Mouse (Mus musculus): ENCODE results near the gene Gna12. TPM values are rescaled to one million over a fixed set of nuclear protein-coding genes. Genes with fewer than 3 reads are reported as not detected.

Gna12 gene
- polyA plus RNA-seq, 1 experiment, result 42.1 TPM

DNA sequence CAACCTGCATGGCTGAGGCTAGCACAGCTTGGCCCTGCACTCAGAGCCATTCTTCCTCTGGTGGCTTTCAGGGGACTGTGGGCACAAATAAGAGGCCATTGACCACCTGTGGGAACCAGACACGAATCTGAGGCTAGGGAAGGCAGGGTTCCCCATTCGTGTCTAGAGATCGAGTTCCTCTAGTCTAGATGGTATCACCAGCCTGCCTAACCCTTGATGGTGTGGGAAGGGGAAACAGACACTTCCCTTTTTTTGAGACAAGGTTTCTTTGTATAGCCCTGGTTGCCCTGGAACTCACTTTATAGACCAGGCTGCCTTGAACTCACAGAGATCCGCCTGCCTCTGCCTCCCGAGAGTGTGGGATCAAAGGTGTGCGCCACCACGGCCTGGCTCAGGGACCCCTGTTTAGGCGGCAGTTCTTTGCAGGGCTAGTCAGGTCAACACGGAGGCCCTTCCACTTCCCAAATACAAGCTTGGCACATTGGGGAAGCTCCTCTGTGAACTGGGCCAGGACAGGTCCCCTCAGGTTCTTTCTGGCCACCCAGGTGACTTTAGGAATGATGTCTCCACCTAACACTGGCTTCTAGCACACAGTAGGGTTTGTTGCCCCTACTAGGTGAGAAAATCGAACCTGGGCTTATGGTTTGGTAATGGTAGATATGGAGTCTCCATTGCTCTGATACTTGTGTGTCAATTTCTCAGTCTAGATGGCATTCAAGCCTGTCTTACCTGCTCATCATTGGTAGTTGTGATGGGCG lies 99.0 kb downstream of the Gna12 start:
- H3K79me2 ChIP-seq (ENCODE audit: control insufficient read depth, insufficient read depth), result no peaks in the 10 kb centered on the region
- no peak for TF ChIP-seq CEBPB (IDR thresholded peaks at IDR 0.05; ENCODE audit: low read depth)
- TF ChIP-seq MYOG (IDR thresholded peaks at IDR 0.05; ENCODE audit: control insufficient read depth, extremely low read depth, insufficient read length), result no peak
- no peak for TF ChIP-seq CTCF (IDR thresholded peaks at IDR 0.05; ENCODE audit: control insufficient read depth, insufficient read depth, insufficient read length)
- no peak for TF ChIP-seq USF1 (IDR thresholded peaks at IDR 0.05; ENCODE audit: low read depth)
- TF ChIP-seq MYOD1 (IDR thresholded peaks at IDR 0.05; ENCODE audit: control insufficient read depth, insufficient read length, low read depth), result no peak
- TF ChIP-seq FOSL1 (IDR thresholded peaks at IDR 0.05; ENCODE audit: insufficient read depth, low read length, poor library complexity, severe bottlenecking), result no peak
- no peaks in the 10 kb centered on the region for H3K79me3 ChIP-seq (ENCODE audit: low read depth)
- H3K27me3 ChIP-seq (ENCODE audit: control insufficient read depth, insufficient read depth, insufficient read length), result peaks cover 13% of the 10 kb centered on the region
- H3K36me3 ChIP-seq (ENCODE audit: control insufficient read depth, insufficient read depth), result no peaks in the 10 kb centered on the region
- no peak overlapping the region for H3K4me3 ChIP-seq (ENCODE audit: insufficient read depth, poor library complexity, severe bottlenecking)
- H3ac ChIP-seq (ENCODE audit: control insufficient read depth, insufficient read length, low read depth), result no peak overlapping the region

DNA sequence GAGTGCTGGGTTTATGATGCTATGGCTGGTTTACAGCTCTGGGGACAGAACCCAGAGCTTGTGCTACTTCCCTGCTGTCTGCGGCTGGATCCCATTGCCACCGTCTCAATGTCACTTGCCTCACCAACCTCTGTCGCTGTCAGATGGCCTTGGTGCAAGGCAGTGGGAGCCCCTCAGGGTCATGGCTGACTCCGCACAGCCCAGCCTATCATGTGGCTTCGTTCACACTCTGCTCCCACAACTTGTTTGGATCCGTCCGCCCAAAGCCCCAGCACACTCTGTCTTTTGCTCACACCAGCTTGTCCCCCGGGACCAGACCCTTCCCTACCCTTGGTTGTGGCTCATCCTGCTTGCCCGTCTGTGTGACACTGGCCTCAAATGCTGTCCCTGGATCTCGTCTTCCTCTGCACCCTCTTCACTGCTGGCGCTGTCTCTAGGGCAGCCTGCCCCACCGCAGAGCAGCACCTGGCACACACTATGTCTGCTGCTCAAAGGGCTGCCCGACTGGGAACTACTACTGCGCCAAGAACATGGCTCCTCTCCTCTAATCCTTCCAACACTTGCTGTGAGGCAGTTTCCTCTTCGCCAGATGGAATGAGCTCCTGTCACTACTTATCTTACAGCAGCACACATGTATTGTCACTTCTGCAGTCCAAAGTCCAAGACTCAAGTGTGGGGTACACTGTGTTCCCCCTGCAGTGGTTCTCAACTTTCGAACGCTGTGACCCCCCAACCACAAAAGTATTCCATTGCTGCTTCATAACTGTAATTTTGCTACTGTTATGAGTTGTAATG lies 103.1 kb downstream of the Gna12 start:
- Histone ChIP-seq H3ac (ENCODE audit: control insufficient read depth, insufficient read length, low read depth) (no peak overlapping the region), H3K79me2 (ENCODE audit: control insufficient read depth, insufficient read depth) (no peaks in the 10 kb centered on the region), H3K36me3 (ENCODE audit: control insufficient read depth, insufficient read depth) (no peaks in the 10 kb centered on the region), H3K27me3 (ENCODE audit: control insufficient read depth, insufficient read depth, insufficient read length) (peaks cover 15% of the 10 kb centered on the region), H3K4me3 (ENCODE audit: insufficient read depth, poor library complexity, severe bottlenecking) (no peak overlapping the region), H3K79me3 (ENCODE audit: low read depth) (no peaks in the 10 kb centered on the region)
- TF ChIP-seq USF1 (IDR thresholded peaks at IDR 0.05; ENCODE audit: low read depth) (no peak), MAX (IDR thresholded peaks at IDR 0.05) (no peak), MYOD1 (IDR thresholded peaks at IDR 0.05; ENCODE audit: control insufficient read depth, insufficient read length, low read depth) (no peak), CEBPB (IDR thresholded peaks at IDR 0.05; ENCODE audit: low read depth) (no peak), MYOG (IDR thresholded peaks at IDR 0.05; ENCODE audit: control insufficient read depth, extremely low read depth, insufficient read length) (no peak), FOSL1 (IDR thresholded peaks at IDR 0.05; ENCODE audit: insufficient read depth, low read length, poor library complexity, severe bottlenecking) (no peak), CTCF (IDR thresholded peaks at IDR 0.05; ENCODE audit: control insufficient read depth, insufficient read depth, insufficient read length) (no peak)

DNA sequence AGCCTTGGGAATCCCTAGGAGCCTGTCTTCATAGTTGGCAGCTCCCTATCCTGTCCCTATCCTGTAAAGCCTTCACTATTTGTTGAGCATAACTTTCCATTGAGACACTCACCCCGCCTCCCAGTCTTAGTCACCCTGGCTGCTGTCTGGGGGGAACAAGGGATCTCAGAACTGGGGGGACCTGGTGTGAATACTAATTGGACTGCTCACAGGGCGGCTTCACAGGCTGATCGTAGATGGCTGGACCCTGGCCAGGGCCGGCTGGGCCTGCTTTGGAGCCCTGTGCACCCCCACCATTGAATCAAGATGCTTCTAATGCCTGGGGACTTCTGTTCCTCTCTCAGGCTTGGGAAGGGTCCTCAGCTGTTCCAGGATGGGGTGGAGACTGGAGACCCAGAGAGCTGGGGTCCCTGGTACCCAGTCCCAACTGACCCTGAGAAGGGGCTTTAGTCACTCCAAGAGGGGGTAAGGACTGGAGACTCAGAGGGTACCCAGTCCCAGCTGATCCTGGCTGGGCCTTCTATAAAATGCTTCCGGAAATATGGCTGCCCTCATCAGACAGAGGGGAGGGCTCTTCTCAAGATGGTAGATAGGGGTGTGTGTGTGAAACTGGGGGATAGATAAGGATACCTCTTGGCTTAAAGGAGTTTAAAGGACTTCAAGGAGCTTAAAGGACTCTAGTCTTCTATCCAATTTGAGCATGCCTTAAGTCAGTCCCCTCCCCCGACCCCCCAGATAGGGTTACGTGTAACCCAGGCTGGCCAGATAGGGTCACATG lies 104.0 kb downstream of the Gna12 start:
- Histone ChIP-seq H3K79me3 (ENCODE audit: low read depth) (no peaks in the 10 kb centered on the region), H3K4me3 (ENCODE audit: insufficient read depth, poor library complexity, severe bottlenecking) (no peak overlapping the region), H3K27me3 (ENCODE audit: control insufficient read depth, insufficient read depth, insufficient read length) (peaks cover 15% of the 10 kb centered on the region), H3ac (ENCODE audit: control insufficient read depth, insufficient read length, low read depth) (no peak overlapping the region), H3K79me2 (ENCODE audit: control insufficient read depth, insufficient read depth) (no peaks in the 10 kb centered on the region), H3K36me3 (ENCODE audit: control insufficient read depth, insufficient read depth) (no peaks in the 10 kb centered on the region)
- no peak for TF ChIP-seq USF1 (IDR thresholded peaks at IDR 0.05; ENCODE audit: low read depth)
- no peak for TF ChIP-seq MYOG (IDR thresholded peaks at IDR 0.05; ENCODE audit: control insufficient read depth, extremely low read depth, insufficient read length)
- no peak for TF ChIP-seq FOSL1 (IDR thresholded peaks at IDR 0.05; ENCODE audit: insufficient read depth, low read length, poor library complexity, severe bottlenecking)
- no peak for TF ChIP-seq MAX (IDR thresholded peaks at IDR 0.05)
- no peak for TF ChIP-seq MYOD1 (IDR thresholded peaks at IDR 0.05; ENCODE audit: control insufficient read depth, insufficient read length, low read depth)
- TF ChIP-seq CTCF (IDR thresholded peaks at IDR 0.05; ENCODE audit: control insufficient read depth, insufficient read depth, insufficient read length), result no peak
- no peak for TF ChIP-seq CEBPB (IDR thresholded peaks at IDR 0.05; ENCODE audit: low read depth)

DNA sequence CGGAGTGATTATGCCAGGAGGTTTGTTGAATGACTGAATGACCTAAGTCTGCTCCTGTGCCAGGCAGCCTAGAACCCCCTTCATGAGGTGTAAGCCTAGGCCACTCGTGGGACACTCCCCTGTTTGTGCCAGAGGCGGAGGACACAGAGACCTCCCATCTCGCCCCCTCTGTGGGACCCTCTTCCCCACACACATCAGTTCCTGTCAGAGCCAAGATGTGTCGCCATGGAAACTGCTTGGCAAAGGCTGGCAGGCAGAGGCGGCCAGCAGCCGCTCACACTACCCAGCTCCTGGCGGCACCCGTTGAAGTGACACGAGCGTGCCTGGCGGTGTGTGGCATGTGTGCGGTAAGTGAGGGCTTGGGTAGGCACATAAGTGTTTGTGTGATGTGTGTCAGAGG lies 106.4 kb downstream of the Gna12 start, which contains the start of gene Amz1:
Gene Amz1, plus strand, starts transcription at position 306 of the 400 bp plus-strand sequence.
- H3K79me2 ChIP-seq (ENCODE audit: control insufficient read depth, insufficient read depth), result no peaks in the 10 kb centered on the region
- H3K4me3 ChIP-seq (ENCODE audit: insufficient read depth, poor library complexity, severe bottlenecking), result no peak within 1 kb of the TSS
- no peak within 1 kb of the TSS for H3ac ChIP-seq (ENCODE audit: control insufficient read depth, insufficient read length, low read depth)
- TF ChIP-seq MYOD1 (IDR thresholded peaks at IDR 0.05; ENCODE audit: control insufficient read depth, insufficient read length, low read depth) (no peak), CTCF (IDR thresholded peaks at IDR 0.05; ENCODE audit: control insufficient read depth, insufficient read depth, insufficient read length) (no peak), FOSL1 (IDR thresholded peaks at IDR 0.05; ENCODE audit: insufficient read depth, low read length, poor library complexity, severe bottlenecking) (no peak), USF1 (IDR thresholded peaks at IDR 0.05; ENCODE audit: low read depth) (no peak), MYOG (IDR thresholded peaks at IDR 0.05; ENCODE audit: control insufficient read depth, extremely low read depth, insufficient read length) (no peak), MAX (IDR thresholded peaks at IDR 0.05) (no peak), CEBPB (IDR thresholded peaks at IDR 0.05; ENCODE audit: low read depth) (no peak)
- no peaks in the 10 kb centered on the region for H3K79me3 ChIP-seq (ENCODE audit: low read depth)
- peaks cover 15% of the 10 kb centered on the region for H3K27me3 ChIP-seq (ENCODE audit: control insufficient read depth, insufficient read depth, insufficient read length)
- no peaks in the 10 kb centered on the region for H3K36me3 ChIP-seq (ENCODE audit: control insufficient read depth, insufficient read depth)

DNA sequence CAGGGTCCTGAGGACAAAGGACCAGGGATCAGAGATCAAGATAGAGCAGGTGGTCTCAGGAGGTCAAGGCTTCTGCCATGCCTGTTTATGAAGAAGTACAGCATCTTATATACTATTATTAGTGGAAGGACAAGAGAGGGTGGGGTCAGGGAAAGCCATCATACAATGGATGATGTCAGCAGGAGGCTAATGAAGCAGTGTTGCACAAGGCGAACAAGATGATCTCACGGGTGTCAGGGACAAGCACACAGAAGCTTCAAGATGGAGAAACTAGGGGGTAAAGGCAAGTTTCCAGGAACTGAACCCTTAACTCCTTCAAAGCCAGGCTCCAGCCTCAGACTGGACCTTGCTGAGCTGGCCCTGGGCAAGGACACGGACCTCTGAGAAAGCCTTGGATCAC lies 108.1 kb downstream of the Gna12 start:
- Histone ChIP-seq H3K36me3 (ENCODE audit: control insufficient read depth, insufficient read depth) (no peaks in the 10 kb centered on the region), H3K79me2 (ENCODE audit: control insufficient read depth, insufficient read depth) (no peaks in the 10 kb centered on the region), H3ac (ENCODE audit: control insufficient read depth, insufficient read length, low read depth) (no peak overlapping the region), H3K4me3 (ENCODE audit: insufficient read depth, poor library complexity, severe bottlenecking) (no peak overlapping the region), H3K27me3 (ENCODE audit: control insufficient read depth, insufficient read depth, insufficient read length) (peaks cover 14% of the 10 kb centered on the region), H3K79me3 (ENCODE audit: low read depth) (no peaks in the 10 kb centered on the region)
- no peak for TF ChIP-seq CTCF (IDR thresholded peaks at IDR 0.05; ENCODE audit: control insufficient read depth, insufficient read depth, insufficient read length)

All from C2C12 (cell line).